Mouse (Mus musculus) lung, embryonic 16.5 days (tissue): ENCODE measurements around the gene Afmid. TPM values are rescaled to one million over a fixed set of nuclear protein-coding genes. Genes with fewer than 3 reads are reported as not detected.
A peak's percentile ranks its signal among the peaks of the same experiment; 100 is the strongest.

Experiments
- ATAC-seq: fragments of 200-750 bp; cut with Nextera tagmentation; 2 replicates; pipeline ENCODE4 v1.8.0; 2017; ENCODE audit warnings: low read depth, mild to moderate bottlenecking, moderate library complexity
- H3K27ac ChIP-seq: fragments of 300-500 bp; sonication (generic); 2 replicates; pipeline ENCODE4 v1.5.1; 2014; ENCODE audit warnings: mild to moderate bottlenecking, control low read depth, low read length
- H3K27me3 ChIP-seq: fragments of 300-500 bp; sonication (generic); 2 replicates; pipeline ENCODE4 v1.6.1; 2014; ENCODE audit warnings: low read depth, low read length, mixed read lengths; ENCODE audit not compliant: control insufficient read depth, insufficient read depth
- H3K36me3 ChIP-seq: fragments of 300-500 bp; sonication (generic); 2 replicates; pipeline ENCODE4 v1.6.1; 2014; ENCODE audit warnings: low read length; ENCODE audit not compliant: control insufficient read depth, insufficient read depth
- H3K4me1 ChIP-seq: fragments of 300-500 bp; sonication (generic); replicated peaks from 2 replicates; pipeline ENCODE4 v1.6.1; 2014; ENCODE audit warnings: low read length, mixed read lengths; ENCODE audit not compliant: control insufficient read depth, insufficient read depth
- H3K4me2 ChIP-seq: fragments of 300-500 bp; sonication (generic); 2 replicates; pipeline ENCODE4 v1.6.1; 2014; ENCODE audit warnings: low read depth, low read length, control low read depth
- H3K4me3 ChIP-seq: fragments of 300-500 bp; sonication (generic); 2 replicates; pipeline ENCODE4 v1.5.1; 2014; ENCODE audit warnings: mild to moderate bottlenecking, low read length, control low read depth
- H3K9ac ChIP-seq: fragments of 300-500 bp; sonication (generic); 2 replicates; pipeline ENCODE4 v1.6.1; 2014; ENCODE audit warnings: low read length, control low read depth
- H3K9me3 ChIP-seq: fragments of 300-500 bp; sonication (generic); 2 replicates; pipeline ENCODE4 v1.6.1; 2016; ENCODE audit warnings: low read length; ENCODE audit not compliant: control insufficient read depth
- WGBS: fragments of 180-500 bp; shearing (Covaris S2); extraction: QIAGEN DNeasy Blood & Tissue Kit; methylation state at CpG from one replicate; pipeline ENCODE4 v1.1.7; 2014; 5-methylcytosine and 5-hydroxymethylcytosine counted together
- polyA plus RNA-seq: library from polyadenylated mRNA; unstranded; fragments of >200 nt; fragmentation: Nextera tagmentation; extraction: Ambion mirVana; gene quantifications from 2 replicates; pipeline ENCODE4 v1.2.1, GENCODE M21; 2015

Gene Afmid
- polyA plus RNA-seq, 1 experiment from 2014 or later = 4.9 TPM

GRCm38 (mm10) chr11:117863174-117863856, 37.6 kb downstream of the Afmid start:
- H3K4me1 ChIP-seq = no peaks in the 10 kb centered on the region
- H3K9ac ChIP-seq = no peak overlapping the region
- H3K9me3 ChIP-seq = no peaks in the 10 kb centered on the region
- H3K27me3 ChIP-seq = peaks cover 27% of the 10 kb centered on the region
- no peaks in the 10 kb centered on the region for H3K36me3 ChIP-seq
- H3K27ac ChIP-seq = no peak overlapping the region
- H3K4me2 ChIP-seq = no peak overlapping the region
- H3K4me3 ChIP-seq = no peak overlapping the region
- WGBS = 40% methylated on average over 11 of the region's 11 CpGs
- no peak for ATAC-seq

DNA sequence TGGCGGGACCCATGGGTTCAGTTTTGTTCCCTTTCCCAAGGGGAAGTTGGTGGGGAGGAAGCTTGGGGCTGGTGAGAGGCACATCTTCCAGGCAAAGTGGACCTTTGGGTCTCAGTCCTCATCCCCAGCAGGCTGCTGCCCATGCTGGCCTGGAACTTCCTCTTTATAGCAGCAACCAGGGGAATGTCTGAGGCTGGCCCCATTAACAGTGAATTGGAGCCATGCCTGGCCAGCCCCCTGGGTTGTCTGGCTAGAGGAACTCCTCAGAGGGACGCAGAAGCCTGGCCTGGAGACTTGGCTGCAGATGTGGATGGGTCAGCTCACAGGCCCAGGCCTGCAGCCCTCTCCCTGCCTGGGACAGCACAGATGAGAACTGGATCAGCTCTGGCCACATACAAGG, 39.1 kb downstream of the Afmid start:
- Histone ChIP-seq H3K9ac (no peak overlapping the region), H3K27ac (no peak overlapping the region), H3K4me2 (no peak overlapping the region), H3K36me3 (no peaks in the 10 kb centered on the region), H3K4me3 (no peak overlapping the region), H3K4me1 (no peaks in the 10 kb centered on the region), H3K9me3 (no peaks in the 10 kb centered on the region), H3K27me3 (peaks cover 14% of the 10 kb centered on the region)
- 59% methylated on average over 2 of the region's 2 CpGs for WGBS
- ATAC-seq = no peak

GRCm38 (mm10) chr11:117865988-117866387, 40.3 kb downstream of the Afmid start:
- 39% methylated on average over 6 of the region's 6 CpGs for WGBS
- Histone ChIP-seq H3K9me3 (no peaks in the 10 kb centered on the region), H3K27me3 (peaks cover 3% of the 10 kb centered on the region; the same call in 1 of the 2 replicates), H3K4me3 (no peak overlapping the region), H3K9ac (no peak overlapping the region), H3K4me2 (no peak overlapping the region), H3K4me1 (no peaks in the 10 kb centered on the region), H3K27ac (no peak overlapping the region), H3K36me3 (no peaks in the 10 kb centered on the region)
- no peak for ATAC-seq

DNA sequence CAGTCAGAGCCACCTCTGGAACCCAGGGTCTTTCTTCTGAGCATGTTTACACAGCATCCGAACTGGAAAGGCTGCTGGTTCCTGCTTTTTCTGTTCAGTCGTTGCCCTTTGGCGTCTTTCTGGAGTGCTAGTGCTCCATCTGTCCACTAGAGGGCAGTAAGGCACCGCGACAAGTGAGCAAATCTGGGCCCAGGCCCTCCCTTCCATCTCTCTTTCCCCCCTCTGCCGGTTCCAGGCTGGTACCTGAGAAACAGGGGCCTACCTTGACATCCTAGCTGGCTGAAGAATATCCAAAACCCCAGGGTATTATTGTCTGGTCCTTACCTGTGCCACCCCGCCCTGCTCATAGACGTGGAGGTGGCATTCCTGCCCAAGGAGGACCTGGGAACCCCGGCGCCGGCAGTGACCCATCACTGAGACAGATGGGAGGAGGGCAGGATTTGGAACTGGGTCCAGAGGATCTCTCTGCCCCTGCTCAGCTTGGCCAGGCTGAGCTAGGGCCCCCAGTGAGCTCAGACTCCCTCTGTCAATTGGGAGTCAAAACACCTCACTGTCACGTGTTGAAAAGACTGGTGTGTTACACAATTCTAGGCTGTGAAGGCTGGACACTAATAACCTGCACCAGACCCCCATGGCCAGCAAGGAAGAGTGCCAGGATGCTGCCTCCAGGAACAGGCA, 45.1 kb downstream of the Afmid start:
- Histone ChIP-seq H3K4me1 (peaks cover 12% of the 10 kb centered on the region; the same call in 1 of the 2 replicates), H3K36me3 (no peaks in the 10 kb centered on the region), H3K27me3 (no peaks in the 10 kb centered on the region), H3K4me2 (no peak overlapping the region), H3K9me3 (no peaks in the 10 kb centered on the region), H3K9ac (no peak overlapping the region), H3K4me3 (no peak overlapping the region), H3K27ac (no peak overlapping the region)
- ATAC-seq = peak; percentile 26
- WGBS = 38% methylated on average over 12 of the region's 12 CpGs

DNA sequence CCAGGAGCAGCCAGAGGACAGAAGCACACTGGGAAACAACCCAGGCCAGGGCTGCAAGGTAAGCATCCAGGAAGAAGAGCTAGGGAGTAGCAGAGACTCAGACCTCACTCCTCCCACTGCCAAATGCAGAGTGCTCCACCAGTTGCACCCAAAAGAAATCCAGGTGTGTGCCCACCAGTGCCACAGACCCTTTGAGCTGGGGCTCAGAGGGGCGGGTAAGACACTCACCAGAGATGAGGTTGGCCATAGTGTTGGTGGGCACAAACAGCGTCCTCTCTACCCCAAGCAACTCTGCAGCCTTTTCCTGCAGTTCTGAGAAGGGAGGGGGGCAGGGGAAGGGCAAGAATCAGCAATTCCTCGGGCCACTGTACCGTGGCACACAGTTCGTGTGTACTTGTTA, 45.7 kb downstream of the Afmid start:
- H3K9ac ChIP-seq = no peak overlapping the region
- H3K9me3 ChIP-seq = no peaks in the 10 kb centered on the region
- ATAC-seq = no peak
- H3K4me2 ChIP-seq = no peak overlapping the region
- peaks cover 12% of the 10 kb centered on the region; the same call in 1 of the 2 replicates for H3K4me1 ChIP-seq
- WGBS = 61% methylated on average over 5 of the region's 5 CpGs
- no peaks in the 10 kb centered on the region for H3K36me3 ChIP-seq
- no peak overlapping the region for H3K27ac ChIP-seq
- no peaks in the 10 kb centered on the region for H3K27me3 ChIP-seq
- H3K4me3 ChIP-seq = no peak overlapping the region

DNA sequence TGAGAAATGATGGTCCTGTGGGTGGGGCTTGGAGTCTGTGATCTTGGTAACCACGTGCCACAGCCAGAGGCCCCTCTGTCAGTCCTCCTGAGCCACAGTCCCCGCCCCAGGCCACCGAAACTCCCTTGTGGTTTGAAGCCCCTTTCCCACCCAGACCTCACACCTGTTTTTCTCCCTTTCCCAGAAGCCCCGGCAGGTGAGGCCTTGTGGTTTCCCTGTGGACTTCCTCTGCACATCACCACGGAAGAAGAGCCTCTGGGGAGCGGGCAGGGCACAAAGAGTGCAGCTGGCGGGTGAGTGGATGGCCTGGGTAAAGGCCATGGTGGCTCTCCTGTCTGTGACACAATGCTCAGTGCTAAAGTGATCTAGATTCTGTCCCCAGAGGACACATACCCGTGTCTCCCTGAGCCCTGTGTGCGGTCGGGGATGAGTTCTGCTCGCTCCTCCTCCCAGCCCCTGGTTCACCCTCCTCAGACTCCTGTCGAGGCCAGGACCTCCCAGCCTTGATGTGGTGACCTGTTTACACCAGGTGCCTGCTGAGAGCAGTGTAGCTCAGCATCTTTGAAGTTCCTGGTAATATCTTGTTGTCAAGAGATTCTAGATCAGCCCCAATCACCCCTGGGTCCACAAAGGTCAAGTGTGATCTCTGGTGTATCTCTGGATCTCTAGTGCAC, 46.3 kb downstream of the Afmid start:
- Histone ChIP-seq H3K27me3 (no peaks in the 10 kb centered on the region), H3K4me2 (peak overlapping the region; percentile 99; the same call in 1 of the 2 replicates), H3K4me3 (no peak overlapping the region), H3K4me1 (peaks cover 12% of the 10 kb centered on the region; the same call in 1 of the 2 replicates), H3K36me3 (no peaks in the 10 kb centered on the region), H3K9me3 (no peaks in the 10 kb centered on the region), H3K9ac (no peak overlapping the region), H3K27ac (no peak overlapping the region)
- ATAC-seq = no peak
- 59% methylated on average over 12 of the region's 12 CpGs for WGBS

DNA sequence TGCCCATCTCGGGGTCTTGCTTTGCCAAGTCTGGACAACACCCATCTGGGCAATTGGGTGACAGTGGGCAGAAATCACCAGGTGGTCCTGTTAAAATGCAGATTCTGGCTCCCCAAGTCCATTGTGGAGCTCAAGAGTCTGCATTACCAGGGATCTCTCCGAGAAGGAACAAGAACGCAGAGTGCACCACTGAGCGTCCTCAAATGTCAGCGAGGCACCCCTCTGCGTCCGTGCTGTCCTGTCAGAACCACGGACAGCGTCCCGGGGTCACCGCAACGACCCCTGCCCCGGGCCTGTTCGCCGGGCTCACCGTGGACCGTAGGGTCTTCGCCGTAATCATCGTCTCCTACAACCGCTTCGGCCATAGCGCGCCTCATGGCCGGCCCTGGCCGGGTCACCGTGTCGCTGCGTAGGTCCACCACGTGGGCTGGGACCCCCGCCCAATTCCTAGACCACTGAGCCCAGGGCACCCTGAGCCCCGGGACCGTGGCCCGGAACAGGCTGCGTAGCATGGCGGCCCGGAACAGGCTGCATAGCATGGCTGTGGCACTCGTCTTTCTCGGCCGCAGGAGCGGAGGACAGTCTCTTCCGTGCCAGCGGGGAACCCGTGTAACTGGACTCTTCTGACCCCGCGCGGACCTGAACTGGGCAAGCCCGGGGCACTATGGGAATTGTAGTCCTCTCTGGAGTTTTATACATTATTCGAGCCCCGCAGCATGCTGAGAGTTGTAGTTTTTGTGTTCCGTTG, 47.3 kb downstream of the Afmid start, which contains the start of gene Tha1:
Gene Tha1, minus strand, starts transcription at position 621 of the 748 bp plus-strand sequence.
- ATAC-seq = peak; percentile 88
- H3K27me3 ChIP-seq = no peaks in the 10 kb centered on the region
- no peaks in the 10 kb centered on the region for H3K9me3 ChIP-seq
- H3K4me1 ChIP-seq = peaks cover 14% of the 10 kb centered on the region
- WGBS = under 1% methylated on average over 51 of the region's 51 CpGs
- H3K36me3 ChIP-seq = no peaks in the 10 kb centered on the region
- peak within 1 kb of the TSS; percentile 23; the same call in 1 of the 2 replicates for H3K27ac ChIP-seq
- H3K9ac ChIP-seq = peak within 1 kb of the TSS; percentile 82
- H3K4me3 ChIP-seq = peak within 1 kb of the TSS; percentile 78
- peak within 1 kb of the TSS; percentile 99 for H3K4me2 ChIP-seq

- Histone ChIP-seq H3K4me1 (peaks cover 25% of the 10 kb centered on the region), H3K9me3 (no peaks in the 10 kb centered on the region), H3K4me3 (no peak overlapping the region), H3K27ac (no peak overlapping the region), H3K4me2 (no peak overlapping the region), H3K27me3 (no peaks in the 10 kb centered on the region), H3K36me3 (no peaks in the 10 kb centered on the region), H3K9ac (no peak overlapping the region)
- WGBS = 54% methylated on average over 4 of the region's 4 CpGs
- no peak for ATAC-seq
These were observed 48.7 kb downstream of the Afmid start for GRCm38 (mm10) chr11:117874419-117874818.
